Mouse (Mus musculus): Measurements from ENCODE around the gene Gm9936. TPM values are rescaled to one million over a fixed set of nuclear protein-coding genes. Genes with fewer than 3 reads are reported as not detected.
A peak's percentile ranks its signal among the peaks of the same experiment; 100 is the strongest.
"Not testable (repeated sequence)": the region's sequence is repeated elsewhere in the genome, so short reads cannot be mapped to it uniquely, and the experiment has no call there.

Gene Gm9936
- polyA plus RNA-seq, 1 experiment from 2014 or later: not detected

DNA sequence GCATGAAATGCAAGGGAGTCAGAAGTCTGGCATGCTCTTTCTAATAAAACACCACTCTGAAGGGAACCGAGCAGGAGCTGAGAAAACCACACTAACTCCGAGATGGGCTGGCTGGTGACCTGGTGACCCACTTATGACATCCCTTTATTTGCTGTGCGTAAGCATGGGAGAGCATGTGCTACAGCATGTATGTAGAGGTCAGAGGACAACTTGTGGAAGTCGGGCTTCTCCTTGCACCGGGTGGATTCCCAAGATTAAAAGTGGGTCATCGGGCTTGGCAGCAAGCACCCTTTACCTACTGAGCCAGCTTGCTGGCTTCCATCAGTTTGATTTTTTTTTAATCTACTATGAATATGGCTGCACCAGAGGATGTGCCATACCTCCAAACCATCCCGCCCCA, 19.0 kb upstream of the Gm9936 start:
- H3K27me3 ChIP-seq: no peaks in the 10 kb centered on the region
- ChIA-PET POLR2A (interaction anchor here (0.8 kb wide), 1 partner anchor 10 kb away, joined by 3 read pairs; no protein-coding TSS in a partner anchor), CTCF (no interaction called here)
- DNase-seq (ENCODE audit: low read depth, low spot score) (no peak), ATAC-seq (no peak)
- in situ Hi-C loops (cut with MboI; ENCODE audit: low pct_unique_long_range_greater_than_20kb): no loop called here
- no peak for TF ChIP-seq CTCF (IDR thresholded peaks at IDR 0.05)

DNA sequence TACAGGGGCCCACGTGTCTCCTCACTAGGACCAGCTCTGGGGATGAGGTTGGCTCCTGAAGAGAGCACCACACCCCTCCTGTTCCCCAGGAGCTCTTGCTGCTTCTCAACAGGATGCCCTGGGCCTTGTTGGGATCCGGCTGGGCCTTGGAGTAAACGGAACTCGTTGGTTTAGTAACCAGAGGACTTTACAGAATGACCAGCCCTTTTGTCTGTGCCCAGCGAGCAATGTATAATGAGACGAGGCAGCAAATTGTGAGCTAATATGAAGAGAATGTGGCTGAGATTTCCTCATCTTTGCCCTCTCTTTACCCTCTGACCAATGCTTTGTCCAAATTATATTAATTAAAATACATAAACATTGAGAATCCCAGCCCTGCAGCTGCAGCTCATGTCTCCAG, 17.8 kb upstream of the Gm9936 start:
- POLR2A ChIA-PET: no interaction called here
- no peak for ATAC-seq
- no peak for TF ChIP-seq CTCF (IDR thresholded peaks at IDR 0.05)
- DNase-seq (ENCODE audit: low read depth, low spot score): no peak
- in situ Hi-C loops (cut with MboI; ENCODE audit: low pct_unique_long_range_greater_than_20kb): no loop called here
- H3K27me3 ChIP-seq: peaks cover 4% of the 10 kb centered on the region
- CTCF ChIA-PET: no interaction called here

DNA sequence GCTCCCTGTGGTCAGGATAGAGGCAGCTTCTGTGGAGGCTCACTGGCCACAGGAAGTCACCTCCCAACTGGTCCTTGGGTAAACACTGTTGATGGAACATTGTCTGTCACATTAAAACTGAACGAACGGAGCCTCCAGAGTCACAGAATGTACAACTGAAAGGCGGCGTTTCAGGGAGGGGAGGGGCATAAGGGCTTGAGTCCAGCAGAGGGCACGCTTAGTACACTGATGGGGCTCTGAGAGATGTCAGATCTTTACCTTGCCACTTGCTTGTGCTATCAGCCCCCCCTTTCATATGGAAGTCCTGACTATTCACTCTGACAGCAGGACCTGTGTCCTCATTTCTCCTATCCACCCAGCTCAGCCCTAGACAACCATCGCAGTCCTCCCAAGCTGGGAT, 17.4 kb upstream of the Gm9936 start:
- peaks cover 5% of the 10 kb centered on the region for H3K27me3 ChIP-seq
- DNase-seq (ENCODE audit: low read depth, low spot score) (no peak), ATAC-seq (no peak)
- in situ Hi-C loops (cut with MboI; ENCODE audit: low pct_unique_long_range_greater_than_20kb): no loop called here
- no peak for TF ChIP-seq CTCF (IDR thresholded peaks at IDR 0.05)
- POLR2A ChIA-PET: no interaction called here
- CTCF ChIA-PET: no interaction called here

DNA sequence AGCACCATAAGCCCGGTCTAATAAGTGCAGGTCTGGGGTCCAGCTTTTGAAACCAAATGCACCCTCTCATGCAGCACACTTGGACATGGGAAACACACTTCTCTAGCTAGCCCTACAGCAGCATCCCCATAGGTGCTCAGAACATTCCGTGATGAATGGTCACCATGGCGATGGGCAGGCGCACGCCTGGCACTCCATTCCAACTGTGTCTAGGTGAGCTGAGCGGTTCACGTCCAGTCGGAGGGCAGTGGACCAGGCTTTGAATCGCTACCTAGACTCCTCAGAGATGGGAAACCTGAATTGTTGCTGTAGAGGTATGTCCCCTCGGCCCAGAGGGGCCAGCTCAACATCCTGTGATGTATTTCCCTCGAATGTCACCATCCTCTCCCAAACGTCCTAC, 6.8 kb upstream of the Gm9936 start:
- peaks cover 5% of the 10 kb centered on the region for H3K27me3 ChIP-seq
- POLR2A ChIA-PET: interaction anchor here (0.6 kb wide), 1 partner anchor 333 kb away, joined by 6 read pairs; no protein-coding TSS in a partner anchor
- CTCF ChIA-PET: no interaction called here
- no peak for DNase-seq (ENCODE audit: low read depth, low spot score)
- in situ Hi-C loops (cut with MboI; ENCODE audit: low pct_unique_long_range_greater_than_20kb): loop anchor here (25.0 kb wide), 1 partner anchor 378 kb away; no protein-coding TSS in a partner anchor
- TF ChIP-seq CTCF (IDR thresholded peaks at IDR 0.05): no peak
- no peak for ATAC-seq

DNA sequence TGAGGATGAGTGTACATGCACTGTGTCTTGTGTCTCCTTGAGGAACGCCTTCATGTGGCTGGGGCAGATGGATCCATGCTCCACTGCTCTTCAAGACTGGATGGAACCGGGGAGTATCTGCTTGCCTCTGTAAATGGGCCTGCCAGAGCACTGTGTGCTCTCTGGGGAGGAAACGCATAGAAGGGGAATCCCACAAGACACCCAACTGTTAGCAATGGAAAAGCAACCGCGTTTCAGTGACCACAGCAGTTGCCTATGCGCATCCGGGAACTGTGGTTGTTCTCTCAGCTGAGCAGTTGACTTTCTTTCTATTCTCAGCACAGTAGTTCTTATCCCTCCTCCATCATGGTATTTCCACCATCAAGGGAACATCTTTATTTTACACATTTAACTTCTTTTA, 6.3 kb upstream of the Gm9936 start:
- ATAC-seq: no peak
- in situ Hi-C loops (cut with MboI; ENCODE audit: low pct_unique_long_range_greater_than_20kb): loop anchor here (25.0 kb wide), 1 partner anchor 378 kb away; no protein-coding TSS in a partner anchor
- no peak for DNase-seq (ENCODE audit: low read depth, low spot score)
- ChIA-PET POLR2A (no interaction called here), CTCF (no interaction called here)
- TF ChIP-seq CTCF (IDR thresholded peaks at IDR 0.05): no peak
- peaks cover 5% of the 10 kb centered on the region for H3K27me3 ChIP-seq

DNA sequence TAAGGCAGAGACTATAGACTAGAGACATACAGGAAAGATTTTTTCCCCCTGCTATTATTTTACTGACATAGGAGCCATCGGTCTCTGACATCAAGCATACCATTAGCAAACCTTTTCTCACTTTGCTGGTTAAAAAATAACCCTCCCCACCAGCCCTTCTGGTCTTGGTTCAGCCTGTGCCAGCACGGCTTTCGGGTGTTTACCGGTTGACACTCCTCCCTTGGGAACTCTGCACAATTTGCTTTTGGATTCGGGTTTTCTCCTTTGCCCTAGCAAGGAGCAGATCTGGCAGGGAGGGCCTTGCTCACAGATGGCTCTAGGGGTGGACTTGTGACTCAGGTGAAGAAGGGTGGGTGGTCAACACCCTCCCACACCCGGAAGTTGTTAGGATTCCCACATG, 3.2 kb upstream of the Gm9936 start:
- no peak for DNase-seq (ENCODE audit: low read depth, low spot score)
- ChIA-PET POLR2A (no interaction called here), CTCF (no interaction called here)
- peaks cover 8% of the 10 kb centered on the region for H3K27me3 ChIP-seq
- in situ Hi-C loops (cut with MboI; ENCODE audit: low pct_unique_long_range_greater_than_20kb): loop anchor here (25.0 kb wide), 1 partner anchor 374 kb away; no protein-coding TSS in a partner anchor
- ATAC-seq: no peak
- no peak for TF ChIP-seq CTCF (IDR thresholded peaks at IDR 0.05)

DNA sequence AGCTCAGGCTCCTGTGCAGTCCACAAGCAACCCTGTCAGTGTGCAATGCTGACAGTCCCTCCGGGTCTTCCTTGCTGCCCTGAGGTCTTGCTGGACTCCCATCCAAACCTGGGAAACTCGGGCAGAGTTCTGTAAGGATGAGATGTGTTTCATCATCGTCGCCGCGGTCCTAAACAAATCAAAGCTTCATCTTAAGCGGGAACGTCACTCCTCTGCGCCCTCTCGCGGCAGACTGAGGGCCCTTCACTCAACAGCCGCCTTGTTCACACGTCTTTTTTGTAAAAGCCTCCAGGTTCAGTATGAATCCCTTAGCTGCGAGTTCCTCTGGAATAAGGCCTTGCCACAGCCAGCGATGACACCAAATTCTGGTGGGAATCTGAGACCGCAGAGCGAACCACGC, 771 bp upstream of the Gm9936 start:
- CTCF ChIA-PET: interaction anchor here (1.2 to 2.0 kb wide), 3 partner anchors 12 to 60 kb away, joined by 3 to 6 read pairs (median 4); no protein-coding TSS in a partner anchor
- no peak for ATAC-seq

DNA sequence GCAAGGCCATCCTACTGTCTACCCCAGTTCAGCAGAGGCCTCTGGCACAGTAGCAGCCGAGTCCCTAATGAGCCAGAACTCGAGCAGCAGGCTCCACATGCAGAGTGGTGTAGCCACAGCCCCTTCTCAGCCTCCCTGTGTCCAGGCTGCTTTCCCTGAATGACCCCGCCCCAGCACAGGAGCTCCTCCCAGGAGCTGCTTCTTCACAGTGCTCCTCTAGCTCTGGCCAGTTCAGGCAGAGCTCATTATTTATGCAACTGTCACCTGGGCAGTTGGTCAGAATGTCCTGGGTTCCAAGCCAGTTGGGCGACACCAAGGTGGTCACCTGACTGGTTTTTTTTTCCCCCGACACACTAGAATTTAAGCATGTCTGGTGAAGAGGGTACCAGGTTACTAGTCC, 5.1 kb downstream of the Gm9936 start, which contains the start of gene 4930519G04Rik:
4930519G04Rik (plus strand) TSS at position 301 of the 400 bp plus-strand sequence.
- POLR2A ChIA-PET: not testable (repeated sequence)
- in situ Hi-C loops (cut with MboI; ENCODE audit: low pct_unique_long_range_greater_than_20kb): loop anchor here (25.0 kb wide), 1 partner anchor 366 kb away; no protein-coding TSS in a partner anchor

More for the DNA sequence above, 771 bp upstream of the Gm9936 start:
- H3K27me3 ChIP-seq: peaks cover 7% of the 10 kb centered on the region
- TF ChIP-seq CTCF (IDR thresholded peaks at IDR 0.05): peak; percentile 76
- in situ Hi-C loops (cut with MboI; ENCODE audit: low pct_unique_long_range_greater_than_20kb): loop anchor here (25.0 kb wide), 1 partner anchor 372 kb away; no protein-coding TSS in a partner anchor
- no peak for DNase-seq (ENCODE audit: low read depth, low spot score)
- POLR2A ChIA-PET: interaction anchor here (0.6 to 0.7 kb wide), 2 partner anchors 43 to 174 kb away, joined by 3 to 4 read pairs; no protein-coding TSS in a partner anchor

DNA sequence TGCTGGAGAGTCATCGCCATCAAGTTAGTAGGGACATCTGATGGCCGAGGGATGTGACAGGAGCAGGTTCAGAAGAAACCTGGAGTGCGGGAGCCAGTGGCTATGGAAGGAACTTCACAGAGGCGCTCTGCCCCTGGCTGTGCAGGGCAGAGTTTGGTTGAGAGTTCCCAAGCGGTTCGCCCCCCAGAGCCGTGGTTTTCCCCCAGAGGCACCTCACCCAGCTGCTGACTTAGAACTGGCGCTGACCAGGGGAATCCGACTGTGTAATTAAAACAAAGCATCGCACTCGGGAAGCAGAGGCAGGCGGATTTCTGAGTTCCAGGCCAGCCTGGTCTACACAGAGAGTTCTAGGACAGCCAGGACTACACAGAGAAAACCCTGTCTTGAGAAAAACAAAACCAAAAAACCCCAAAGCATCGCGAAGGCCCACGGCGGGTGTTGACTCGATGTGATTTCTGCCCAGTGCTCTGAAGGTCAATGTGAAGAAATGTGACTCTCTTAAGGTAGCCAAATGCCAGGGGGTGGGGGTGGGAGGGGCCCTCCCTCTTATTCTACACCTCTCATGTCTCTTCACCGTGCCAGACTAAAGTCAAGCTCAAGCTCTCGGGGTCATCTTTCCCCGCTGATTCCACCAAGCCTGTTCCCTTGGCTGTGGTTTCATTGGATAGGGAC, 6.8 kb downstream of the Gm9936 start:
- in situ Hi-C loops (cut with MboI; ENCODE audit: low pct_unique_long_range_greater_than_20kb): loop anchor here (25.0 kb wide), 1 partner anchor 364 kb away; no protein-coding TSS in a partner anchor
- POLR2A ChIA-PET: no interaction called here
- peaks cover 6% of the 10 kb centered on the region for H3K27me3 ChIP-seq
- CTCF ChIA-PET: no interaction called here
- TF ChIP-seq CTCF (IDR thresholded peaks at IDR 0.05): no peak
- DNase-seq (ENCODE audit: low read depth, low spot score) (no peak), ATAC-seq (no peak)

More for the DNA sequence above, 5.1 kb downstream of the Gm9936 start, which contains the start of gene 4930519G04Rik:
- H3K27me3 ChIP-seq; CTCF ChIA-PET; ATAC-seq; DNase-seq (ENCODE audit: low read depth, low spot score): not testable (repeated sequence)

DNA sequence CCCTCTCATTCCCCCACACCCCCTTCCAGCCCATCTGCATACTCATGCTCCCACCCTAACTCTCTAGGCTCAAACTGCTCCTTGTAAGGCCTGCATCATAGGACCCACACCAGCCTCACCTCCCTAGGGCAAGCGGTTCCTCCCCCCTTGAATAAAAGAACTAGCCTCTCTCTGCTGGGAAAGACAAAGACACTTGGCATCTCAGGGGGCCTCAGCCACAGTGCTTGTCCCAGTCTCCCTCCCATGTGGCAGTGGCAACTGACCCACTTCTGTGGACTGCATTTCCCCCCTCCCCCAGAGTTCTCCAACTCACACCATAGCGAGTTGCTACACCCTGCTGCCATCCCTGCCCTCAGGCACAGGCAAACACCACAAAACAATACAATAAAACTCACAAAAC, 14.1 kb downstream of the Gm9936 start:
- CTCF ChIA-PET; in situ Hi-C loops (cut with MboI; ENCODE audit: low pct_unique_long_range_greater_than_20kb); H3K27me3 ChIP-seq; POLR2A ChIA-PET; DNase-seq (ENCODE audit: low read depth, low spot score); ATAC-seq: not testable (repeated sequence)

DNA sequence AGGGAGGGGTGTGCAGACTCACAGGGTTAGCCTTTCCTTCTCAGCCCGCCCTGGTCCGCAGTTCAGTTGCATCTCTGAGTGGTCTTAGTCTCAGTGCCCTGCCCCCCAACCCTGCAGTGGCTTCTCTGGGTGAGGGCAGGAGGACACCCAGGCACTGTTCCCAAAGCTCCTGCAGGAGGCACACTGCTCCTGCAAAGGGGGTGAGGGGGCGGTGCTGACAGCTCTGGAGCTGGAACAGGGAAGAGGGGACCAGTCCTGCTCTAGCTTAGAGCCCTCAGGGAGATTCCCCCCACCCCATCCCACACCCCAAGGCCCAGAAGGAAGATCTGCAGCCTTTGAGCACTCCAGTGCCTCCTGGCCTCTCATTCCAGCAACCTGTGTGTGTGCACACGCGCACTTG, 15.8 kb downstream of the Gm9936 start:
- H3K27me3 ChIP-seq: no peaks in the 10 kb centered on the region
- DNase-seq (ENCODE audit: low read depth, low spot score) (no peak), ATAC-seq (no peak)
- TF ChIP-seq CTCF (IDR thresholded peaks at IDR 0.05): no peak
- ChIA-PET POLR2A (no interaction called here), CTCF (no interaction called here)
- in situ Hi-C loops (cut with MboI; ENCODE audit: low pct_unique_long_range_greater_than_20kb): no loop called here

DNA sequence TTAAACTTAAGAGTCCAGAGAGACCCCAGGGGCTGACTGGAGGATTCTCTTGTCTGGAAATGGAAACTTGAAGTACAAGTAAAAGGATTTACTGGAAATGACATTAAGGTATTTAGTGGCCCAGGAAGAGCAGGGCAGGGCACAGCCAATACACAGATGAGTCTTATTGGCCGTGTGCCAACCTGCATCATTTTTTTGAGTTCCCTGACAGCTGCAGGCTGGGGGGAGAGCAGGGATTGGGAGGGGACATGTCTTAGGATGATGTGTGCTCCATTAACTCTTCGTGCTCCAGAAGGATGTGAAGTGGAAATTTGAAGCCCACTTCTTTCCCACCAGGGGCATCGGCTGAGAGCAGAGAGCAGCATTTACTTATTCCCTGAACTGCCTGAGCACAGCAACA, 16.3 kb downstream of the Gm9936 start:
- POLR2A ChIA-PET; in situ Hi-C loops (cut with MboI; ENCODE audit: low pct_unique_long_range_greater_than_20kb); H3K27me3 ChIP-seq; ATAC-seq; DNase-seq (ENCODE audit: low read depth, low spot score); CTCF ChIA-PET: not testable (repeated sequence)

DNA sequence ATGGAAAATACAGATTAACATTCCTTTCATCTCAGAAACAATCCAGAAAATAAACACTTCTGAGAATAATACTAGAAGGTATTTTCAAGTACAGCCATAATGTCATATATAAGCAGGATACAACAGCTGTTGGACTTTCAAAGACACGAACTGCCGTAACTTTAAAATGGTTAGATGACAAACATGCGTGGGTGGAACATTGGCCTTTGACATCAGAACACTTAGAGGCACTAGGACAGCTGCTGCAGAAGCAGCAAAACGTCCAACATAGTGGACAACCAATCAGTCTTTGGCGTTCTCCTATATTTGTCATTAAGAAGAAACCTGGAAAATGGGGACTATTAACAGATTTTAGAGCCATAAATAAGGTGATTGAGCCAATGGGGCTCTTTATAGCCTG, 18.0 kb downstream of the Gm9936 start:
- CTCF ChIA-PET; in situ Hi-C loops (cut with MboI; ENCODE audit: low pct_unique_long_range_greater_than_20kb); ATAC-seq; H3K27me3 ChIP-seq; DNase-seq (ENCODE audit: low read depth, low spot score); POLR2A ChIA-PET: not testable (repeated sequence)
